Mouse (Mus musculus): ENCODE data around the gene Aurkb.

GRCm38 (mm10) chr11:69075764-69076479 lies 30.5 kb downstream of the Aurkb start:
- TF ChIP-seq POLR2A (IDR thresholded peaks at IDR 0.05; ENCODE audit: insufficient read length, low read depth): no peak
- TF ChIP-seq USF1 (IDR thresholded peaks at IDR 0.05; ENCODE audit: low read depth): no peak
- TF ChIP-seq POLR2AphosphoS2 (IDR thresholded peaks at IDR 0.05; ENCODE audit: insufficient read length, low read depth): no peak
- no peak for TF ChIP-seq TCF12 (IDR thresholded peaks at IDR 0.05; ENCODE audit: insufficient read depth, poor library complexity, severe bottlenecking)
- TF ChIP-seq E2F4 (IDR thresholded peaks at IDR 0.05; ENCODE audit: insufficient read depth): no peak
- TF ChIP-seq MYOG (IDR thresholded peaks at IDR 0.05; ENCODE audit: control insufficient read depth in 1 of 3, insufficient read depth in 1 of 3, insufficient read length in 2 of 3, low read depth in 2 of 3): no peak

Data from myocyte (in vitro differentiated cells).